In the genomic region with DNA sequence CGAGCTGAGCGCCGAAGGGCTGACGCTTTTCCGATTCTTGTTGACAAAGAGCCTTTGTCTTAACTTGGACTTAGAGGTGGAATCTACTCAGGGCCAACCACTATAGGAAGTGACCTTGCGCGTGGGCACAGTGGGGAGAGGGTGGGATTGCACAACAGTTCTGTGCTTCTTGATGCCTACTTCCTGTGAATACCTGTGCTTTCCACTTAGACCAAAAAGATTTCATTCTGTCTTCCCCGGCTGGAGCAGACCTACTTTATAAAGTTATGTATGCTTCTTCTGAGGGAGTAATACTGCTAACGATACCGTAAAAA, we compare ENCODE assay signal across 8 mouse cellular contexts. TPM values are rescaled to one million over a fixed set of nuclear protein-coding genes. Genes with fewer than 3 reads are reported as not detected.
DNase-seq lines count a peak whose midpoint lies in the region; ATAC-seq and TF ChIP-seq lines count a peak whose summit lies in the region.

TSS of gene Traip (plus strand) at position 215 of the 314 bp plus-strand sequence.

- H3K27me3 ChIP-seq in neural tube, embryonic 11.5 days (ENCODE audit: control insufficient read depth, insufficient read depth, low read length) = no peaks in the 10 kb centered on the region
- H3K27me3 ChIP-seq in limb, embryonic 10.5 days (ENCODE audit: low read depth, poor library complexity, severe bottlenecking) = no peaks in the 10 kb centered on the region
- H3K27me3 ChIP-seq in small intestine, adult 2 months (ENCODE audit: control insufficient read depth, insufficient read depth, low read length) = no peaks in the 10 kb centered on the region

- no peaks in the 10 kb centered on the region for H3K36me3 ChIP-seq in neural tube, embryonic 11.5 days (ENCODE audit: control insufficient read depth, insufficient read depth, low read length)
- peaks cover 18% of the 10 kb centered on the region for H3K36me3 ChIP-seq in limb, embryonic 10.5 days
- no peaks in the 10 kb centered on the region for H3K36me3 ChIP-seq in small intestine, adult 2 months (ENCODE audit: control insufficient read depth, insufficient read depth, low read length)

- H3K9me3 ChIP-seq in neural tube, embryonic 11.5 days (ENCODE audit: control insufficient read depth, low read length) = no peaks in the 10 kb centered on the region
- no peaks in the 10 kb centered on the region for H3K9me3 ChIP-seq in limb, embryonic 10.5 days (replicated peaks)

- peak within 1 kb of the TSS; percentile 72 for H3K9ac ChIP-seq in neural tube, embryonic 11.5 days (ENCODE audit: low read length)

- peaks cover 5% of the 10 kb centered on the region for H3K4me1 ChIP-seq in neural tube, embryonic 11.5 days (ENCODE audit: control insufficient read depth, insufficient read depth, low read length)
- peaks cover 21% of the 10 kb centered on the region for H3K4me1 ChIP-seq in limb, embryonic 10.5 days
- no peaks in the 10 kb centered on the region; the same call in 1 of the 2 replicates for H3K4me1 ChIP-seq in small intestine, adult 2 months (ENCODE audit: control insufficient read depth, insufficient read depth, insufficient read length, low read length)

- DNase-seq in frontal cortex, adult 2 months (ENCODE audit: extremely low spot score in 1 of 2, low spot score in 1 of 2) = no peak
- no peak for DNase-seq in frontal cortex, postnatal 14 days (ENCODE audit: low spot score in 2 of 2)
- no peak for DNase-seq in neural tube, embryonic 11.5 days (ENCODE audit: low spot score)
- DNase-seq in neural tube, embryonic 10.5 days (ENCODE audit: extremely low spot score, low spot score) = no peak
- DNase-seq in limb, embryonic 10.5 days (ENCODE audit: low spot score) = no peak
- no peak for DNase-seq in kidney, postnatal 4 days
- no peak for DNase-seq in adrenal gland, adult 8-10 months

- H3K4me3 ChIP-seq in neural tube, embryonic 11.5 days (ENCODE audit: low read depth, low read length) = peak within 1 kb of the TSS; percentile 62
- H3K4me3 ChIP-seq in limb, embryonic 10.5 days = peak within 1 kb of the TSS; percentile 70
- peak within 1 kb of the TSS; percentile 75 for H3K4me3 ChIP-seq in small intestine, adult 2 months (ENCODE audit: low read depth, low read length)

- no peak for TF ChIP-seq POLR2A in small intestine, adult 2 months (IDR thresholded peaks at IDR 0.05; ENCODE audit: low read depth, low read length)

- TF ChIP-seq CTCF in small intestine, adult 2 months (IDR thresholded peaks at IDR 0.05; ENCODE audit: extremely low read depth, insufficient read length, insufficient replicate concordance, low read depth, low read length) = no peak

- ATAC-seq in neural tube, embryonic 11.5 days (ENCODE audit: insufficient read depth, low FRiP score, low TSS enrichment) = no peak

- H3K4me2 ChIP-seq in neural tube, embryonic 11.5 days (ENCODE audit: low read depth) = peak within 1 kb of the TSS; percentile 52

- peak within 1 kb of the TSS; percentile 63; the same call in 1 of the 2 replicates for H3K27ac ChIP-seq in neural tube, embryonic 11.5 days (ENCODE audit: low read depth, low read length)
- H3K27ac ChIP-seq in limb, embryonic 10.5 days = peak within 1 kb of the TSS; percentile 85
- no peak within 1 kb of the TSS for H3K27ac ChIP-seq in small intestine, adult 2 months (ENCODE audit: insufficient read depth, low read depth, low read length)

- 91% methylated on average over 10 of the region's 10 CpGs for WGBS in neural tube, embryonic 11.5 days
- WGBS in limb, embryonic 10.5 days = 93% methylated on average over 10 of the region's 10 CpGs
- 84% methylated on average over 10 of the region's 10 CpGs for WGBS in small intestine, adult 2 months

RNA-seq across cellular contexts. Expression of gene Traip, which starts in this region (rescaled TPM):
- 21.0 and 21.2 TPM in 2 replicates for polyA plus RNA-seq in frontal cortex, adult 2 months (2012; rRNA removed)
- polyA plus RNA-seq in neural tube, embryonic 11.5 days (2014; fragmentation: Nextera tagmentation; extraction: Ambion mirVana) = 25.2 and 25.7 TPM in 2 replicates
- polyA plus RNA-seq in limb, embryonic 10.5 days (2016; fragmentation: Nextera tagmentation; extraction: Ambion mirVana) = 43.2 and 45.9 TPM in 2 replicates
- polyA plus RNA-seq in small intestine, adult 2 months (2012; rRNA removed) = 0.74 and 1.5 TPM in 2 replicates
- total RNA-seq in adrenal gland, adult 8-10 months (2022) = 1 to 10 TPM; 2.2 to 7.0 (median 4.2) TPM
